Mouse (Mus musculus): Measurements from ENCODE around the gene Ric1.

DNA sequence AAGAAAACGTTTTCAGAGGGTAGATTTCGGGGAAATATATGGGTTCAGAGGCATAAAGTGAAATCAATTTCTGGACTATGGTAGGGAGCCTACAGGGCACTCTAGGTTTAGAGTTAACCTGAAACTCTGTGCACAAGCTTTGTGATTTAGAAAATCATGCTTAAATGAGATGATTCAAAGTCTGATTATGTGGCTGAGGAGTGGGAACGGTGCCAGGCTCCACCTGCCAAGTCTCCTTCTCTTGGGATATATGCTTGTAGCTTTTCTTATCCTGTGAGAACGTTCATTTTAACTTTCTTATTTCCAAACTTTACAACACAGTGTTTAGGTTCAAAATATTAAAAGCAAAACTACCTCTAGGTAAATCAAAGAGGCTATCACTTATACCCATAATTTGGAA lies 2.5 kb downstream of the Ric1 start:
- TF ChIP-seq CTCF (IDR thresholded peaks at IDR 0.05; ENCODE audit: borderline replicate concordance, insufficient read depth, low read length) (no peak), POLR2A (IDR thresholded peaks at IDR 0.05; ENCODE audit: low read depth, low read length) (no peak)
